Mouse (Mus musculus): ENCODE data around the gene Cryl1. TPM values are rescaled to one million over a fixed set of nuclear protein-coding genes. Genes with fewer than 3 reads are reported as not detected.

The Cryl1 gene
- total and polyA plus RNA-seq, 2 experiments = 33.0 to 34.9 TPM

- 91% methylated on average over 7 of the region's 7 CpGs for WGBS
- H3K4me1 ChIP-seq (ENCODE audit: control insufficient read depth, insufficient read depth, low read length) = no peaks in the 10 kb centered on the region
- no peak overlapping the region for H3K27ac ChIP-seq (replicated peaks; ENCODE audit: insufficient read depth, low read depth, low read length)
These were observed 106.9 kb downstream of the Cryl1 start for GRCm38 (mm10) chr14:57291399-57291942.

GRCm38 (mm10) chr14:57289105-57289504, 109.2 kb downstream of the Cryl1 start:
- TF ChIP-seq POLR2A (IDR thresholded peaks at IDR 0.05; ENCODE audit: extremely low read depth, insufficient read depth, low read length) (no peak), CTCF (IDR thresholded peaks at IDR 0.05; ENCODE audit: low read depth, low read length) (no peak)
- Histone ChIP-seq H3K27ac (replicated peaks; ENCODE audit: insufficient read depth, low read depth, low read length) (no peak overlapping the region), H3K9ac (ENCODE audit: low read depth, low read length) (no peak overlapping the region), H3K36me3 (ENCODE audit: control insufficient read depth, insufficient read depth, low read length) (no peaks in the 10 kb centered on the region), H3K4me3 (ENCODE audit: insufficient read depth, low read depth, low read length) (no peak overlapping the region), H3K4me1 (ENCODE audit: control insufficient read depth, insufficient read depth, low read length) (no peaks in the 10 kb centered on the region), H3K27me3 (ENCODE audit: control insufficient read depth, insufficient read depth, low read length) (no peaks in the 10 kb centered on the region), H3K79me2 (ENCODE audit: control insufficient read depth, insufficient read depth, low read length) (no peaks in the 10 kb centered on the region)
- WGBS = 75% methylated on average over 9 of the region's 9 CpGs
- DNase-seq (ENCODE audit: extremely low read depth, low read depth, low spot score) = no peak

More at GRCm38 (mm10) chr14:57291399-57291942, 106.9 kb downstream of the Cryl1 start:
- Histone ChIP-seq H3K9ac (ENCODE audit: low read depth, low read length) (no peak overlapping the region), H3K79me2 (ENCODE audit: control insufficient read depth, insufficient read depth, low read length) (no peaks in the 10 kb centered on the region), H3K36me3 (ENCODE audit: control insufficient read depth, insufficient read depth, low read length) (no peaks in the 10 kb centered on the region), H3K27me3 (ENCODE audit: control insufficient read depth, insufficient read depth, low read length) (no peaks in the 10 kb centered on the region), H3K4me3 (ENCODE audit: insufficient read depth, low read depth, low read length) (no peak overlapping the region)
- TF ChIP-seq POLR2A (IDR thresholded peaks at IDR 0.05; ENCODE audit: extremely low read depth, insufficient read depth, low read length) = no peak
- no peak for TF ChIP-seq CTCF (IDR thresholded peaks at IDR 0.05; ENCODE audit: low read depth, low read length)
- DNase-seq (ENCODE audit: extremely low read depth, low read depth, low spot score) = no peak

GRCm38 (mm10) chr14:57283816-57284215, 114.5 kb downstream of the Cryl1 start:
- no peak for DNase-seq (ENCODE audit: extremely low read depth, low read depth, low spot score)
- 39% methylated on average over 5 of the region's 5 CpGs for WGBS
- no peak overlapping the region for H3K4me3 ChIP-seq (ENCODE audit: insufficient read depth, low read depth, low read length)
- no peaks in the 10 kb centered on the region for H3K27me3 ChIP-seq (ENCODE audit: control insufficient read depth, insufficient read depth, low read length)
- H3K9ac ChIP-seq (ENCODE audit: low read depth, low read length) = no peak overlapping the region
- no peak overlapping the region for H3K27ac ChIP-seq (replicated peaks; ENCODE audit: insufficient read depth, low read depth, low read length)
- TF ChIP-seq CTCF (IDR thresholded peaks at IDR 0.05; ENCODE audit: low read depth, low read length) (no peak), POLR2A (IDR thresholded peaks at IDR 0.05; ENCODE audit: extremely low read depth, insufficient read depth, low read length) (no peak)
- H3K36me3 ChIP-seq (ENCODE audit: control insufficient read depth, insufficient read depth, low read length) = no peaks in the 10 kb centered on the region
- no peaks in the 10 kb centered on the region for H3K79me2 ChIP-seq (ENCODE audit: control insufficient read depth, insufficient read depth, low read length)
- H3K4me1 ChIP-seq (ENCODE audit: control insufficient read depth, insufficient read depth, low read length) = no peaks in the 10 kb centered on the region

GRCm38 (mm10) chr14:57282591-57282990, 115.7 kb downstream of the Cryl1 start:
- H3K79me2 ChIP-seq (ENCODE audit: control insufficient read depth, insufficient read depth, low read length) = no peaks in the 10 kb centered on the region
- H3K36me3 ChIP-seq (ENCODE audit: control insufficient read depth, insufficient read depth, low read length) = no peaks in the 10 kb centered on the region
- no peaks in the 10 kb centered on the region for H3K27me3 ChIP-seq (ENCODE audit: control insufficient read depth, insufficient read depth, low read length)
- H3K27ac ChIP-seq (replicated peaks; ENCODE audit: insufficient read depth, low read depth, low read length) = no peak overlapping the region
- TF ChIP-seq POLR2A (IDR thresholded peaks at IDR 0.05; ENCODE audit: extremely low read depth, insufficient read depth, low read length) (no peak), CTCF (IDR thresholded peaks at IDR 0.05; ENCODE audit: low read depth, low read length) (no peak)
- no peaks in the 10 kb centered on the region for H3K4me1 ChIP-seq (ENCODE audit: control insufficient read depth, insufficient read depth, low read length)
- H3K4me3 ChIP-seq (ENCODE audit: insufficient read depth, low read depth, low read length) = no peak overlapping the region
- 68% methylated on average over 2 of the region's 2 CpGs for WGBS
- DNase-seq (ENCODE audit: extremely low read depth, low read depth, low spot score) = no peak
- H3K9ac ChIP-seq (ENCODE audit: low read depth, low read length) = no peak overlapping the region

GRCm38 (mm10) chr14:57280835-57281234, 117.5 kb downstream of the Cryl1 start:
- WGBS = 86% methylated on average over 3 of the region's 3 CpGs
- TF ChIP-seq CTCF (IDR thresholded peaks at IDR 0.05; ENCODE audit: low read depth, low read length) (no peak), POLR2A (IDR thresholded peaks at IDR 0.05; ENCODE audit: extremely low read depth, insufficient read depth, low read length) (no peak)
- Histone ChIP-seq H3K27ac (replicated peaks; ENCODE audit: insufficient read depth, low read depth, low read length) (no peak overlapping the region), H3K4me1 (ENCODE audit: control insufficient read depth, insufficient read depth, low read length) (no peaks in the 10 kb centered on the region), H3K27me3 (ENCODE audit: control insufficient read depth, insufficient read depth, low read length) (no peaks in the 10 kb centered on the region), H3K36me3 (ENCODE audit: control insufficient read depth, insufficient read depth, low read length) (no peaks in the 10 kb centered on the region), H3K4me3 (ENCODE audit: insufficient read depth, low read depth, low read length) (no peak overlapping the region), H3K9ac (ENCODE audit: low read depth, low read length) (no peak overlapping the region), H3K79me2 (ENCODE audit: control insufficient read depth, insufficient read depth, low read length) (no peaks in the 10 kb centered on the region)
- DNase-seq (ENCODE audit: extremely low read depth, low read depth, low spot score) = no peak

DNA sequence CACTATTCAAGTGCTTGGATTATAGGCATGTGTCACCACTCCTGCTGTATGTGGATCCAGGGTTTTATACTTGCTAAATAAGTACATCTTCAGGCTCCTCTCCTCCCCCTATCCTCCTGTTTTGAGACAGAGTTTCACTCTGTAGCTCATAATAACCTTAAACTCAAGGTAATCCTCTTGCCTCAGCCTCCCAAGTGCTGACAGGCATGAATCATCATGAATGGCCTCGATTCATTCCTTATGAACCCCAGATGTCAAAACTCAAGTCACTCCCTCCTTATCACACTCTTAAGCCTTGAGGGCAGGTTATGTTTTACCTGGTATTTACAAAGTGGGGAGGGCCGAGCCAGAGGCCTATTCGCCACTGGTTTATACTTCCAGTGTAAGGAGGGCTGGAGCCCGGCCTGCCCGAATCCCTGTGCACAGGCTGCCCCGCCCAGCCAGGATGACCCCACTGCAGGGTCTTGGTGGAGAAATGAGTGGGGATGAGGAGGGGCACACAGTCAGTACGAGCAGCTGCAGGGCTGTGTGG, 121.8 kb downstream of the Cryl1 start:
- no peaks in the 10 kb centered on the region for H3K36me3 ChIP-seq (ENCODE audit: control insufficient read depth, insufficient read depth, low read length)
- H3K27me3 ChIP-seq (ENCODE audit: control insufficient read depth, insufficient read depth, low read length) = no peaks in the 10 kb centered on the region
- H3K4me1 ChIP-seq (ENCODE audit: control insufficient read depth, insufficient read depth, low read length) = no peaks in the 10 kb centered on the region
- DNase-seq (ENCODE audit: extremely low read depth, low read depth, low spot score) = no peak
- no peak overlapping the region for H3K4me3 ChIP-seq (ENCODE audit: insufficient read depth, low read depth, low read length)
- no peaks in the 10 kb centered on the region for H3K79me2 ChIP-seq (ENCODE audit: control insufficient read depth, insufficient read depth, low read length)
- WGBS = 91% methylated on average over 7 of the region's 7 CpGs
- no peak overlapping the region for H3K9ac ChIP-seq (ENCODE audit: low read depth, low read length)
- TF ChIP-seq CTCF (IDR thresholded peaks at IDR 0.05; ENCODE audit: low read depth, low read length) (no peak), POLR2A (IDR thresholded peaks at IDR 0.05; ENCODE audit: extremely low read depth, insufficient read depth, low read length) (no peak)
- no peak overlapping the region for H3K27ac ChIP-seq (replicated peaks; ENCODE audit: insufficient read depth, low read depth, low read length)
